Mouse (Mus musculus) hindbrain, embryonic 16.5 days (tissue): Measurements from ENCODE around the gene Fut7. TPM values are rescaled to one million over a fixed set of nuclear protein-coding genes. Genes with fewer than 3 reads are reported as not detected.

Experiments used
- microRNA-seq: library from miRNA; unstranded; fragments of <30 nt; microRNA quantifications from one replicate; pipeline ENCODE4, GENCODE M21; 2017
- polyA plus RNA-seq: library from polyadenylated mRNA; unstranded; fragments of >200 nt; fragmentation: Nextera tagmentation; extraction: Ambion mirVana; gene quantifications from 2 replicates; pipeline ENCODE4 v1.2.1, GENCODE M21; 2015

Gene Fut7
- polyA plus RNA-seq, 1 experiment from 2014 or later: 0.23 TPM

Small RNA genes within 50 kb of the gene (microRNA-seq; reads per million reads assigned to microRNA genes)
- gene Mir3087: 0.62 reads per million

Other genes with a start within 250 kb of the Fut7 start
- 13.6 and 16.3 TPM in 2 replicates for gene Nrarp, start 242.5 kb upstream of the Fut7 start, polyA plus RNA-seq
- 2.1 and 2.3 TPM in 2 replicates for gene Tor4a, start 226.4 kb upstream of the Fut7 start, polyA plus RNA-seq
- gene Nelfb, start 211.8 kb upstream of the Fut7 start, polyA plus RNA-seq: 105 and 112 TPM in 2 replicates
- gene Stpg3, start 208.6 kb upstream of the Fut7 start, polyA plus RNA-seq: not detected in 2 replicates
- gene Fam166a, start 204.5 kb upstream of the Fut7 start, polyA plus RNA-seq: 0.39 and 1.0 TPM in 2 replicates
- gene Tubb4b, start 198.6 kb upstream of the Fut7 start, polyA plus RNA-seq: 486 and 553 TPM in 2 replicates
- not detected in 2 replicates for gene Slc34a3, start 188.9 kb upstream of the Fut7 start, polyA plus RNA-seq
- gene Rnf224, start 186.5 kb upstream of the Fut7 start, polyA plus RNA-seq: not detected in 2 replicates
- 166 and 207 TPM in 2 replicates for gene Rnf208, start 181.0 kb upstream of the Fut7 start, polyA plus RNA-seq
- gene Cysrt1, start 180.8 kb upstream of the Fut7 start, polyA plus RNA-seq: 0.24 TPM in 1 of 2 replicates, not detected in the other
- 4.2 and 5.1 TPM in 2 replicates for gene AL732309.1, start 176.4 kb upstream of the Fut7 start, polyA plus RNA-seq
- 15.8 and 16.6 TPM in 2 replicates for gene Tmem203, start 167.8 kb upstream of the Fut7 start, polyA plus RNA-seq
- gene Tprn, start 160.6 kb upstream of the Fut7 start, polyA plus RNA-seq: 20.3 TPM in 2 replicates
- 181 and 183 TPM in 2 replicates for gene Ssna1, start 150.8 kb upstream of the Fut7 start, polyA plus RNA-seq
- 137 and 147 TPM in 2 replicates for gene Anapc2, start 150.8 kb upstream of the Fut7 start, polyA plus RNA-seq
- not detected in 2 replicates for gene Tmem210, start 135.1 kb upstream of the Fut7 start, polyA plus RNA-seq
- 0.12 and 0.13 TPM in 2 replicates for gene Lrrc26, start 133.4 kb upstream of the Fut7 start, polyA plus RNA-seq
- gene Grin1, start 104.1 kb upstream of the Fut7 start, polyA plus RNA-seq: 56.9 and 65.8 TPM in 2 replicates
- gene Man1b1, start 90.9 kb upstream of the Fut7 start, polyA plus RNA-seq: 41.6 and 48.3 TPM in 2 replicates
- gene Dpp7, start 66.9 kb upstream of the Fut7 start, polyA plus RNA-seq: 26.4 and 27.8 TPM in 2 replicates
- gene Uap1l1, start 57.6 kb upstream of the Fut7 start, polyA plus RNA-seq: 8.8 and 10.9 TPM in 2 replicates
- gene Sapcd2, start 50.9 kb upstream of the Fut7 start, polyA plus RNA-seq: 15.7 and 17.2 TPM in 2 replicates
- 6.7 and 7.4 TPM in 2 replicates for gene Entpd2, start 27.4 kb upstream of the Fut7 start, polyA plus RNA-seq
- gene Npdc1, start 23.9 kb upstream of the Fut7 start, polyA plus RNA-seq: 481 and 505 TPM in 2 replicates
- gene Abca2, start 5.4 kb downstream of the Fut7 start, polyA plus RNA-seq: 13.5 and 15.5 TPM in 2 replicates
- 3.4 and 4.1 TPM in 2 replicates for gene Clic3, start 33.6 kb downstream of the Fut7 start, polyA plus RNA-seq
- gene Paxx, start 37.8 kb downstream of the Fut7 start, polyA plus RNA-seq: 117 and 134 TPM in 2 replicates
- gene Ptgds, start 46.8 kb downstream of the Fut7 start, polyA plus RNA-seq: 904 and 1,173 TPM in 2 replicates
- not detected in 2 replicates for gene Lcn12, start 70.6 kb downstream of the Fut7 start, polyA plus RNA-seq
- gene Fbxw5, start 77.5 kb downstream of the Fut7 start, polyA plus RNA-seq: 136 and 153 TPM in 2 replicates
- 6.1 and 6.6 TPM in 2 replicates for gene C8g, start 78.5 kb downstream of the Fut7 start, polyA plus RNA-seq
- gene Traf2, start 123.7 kb downstream of the Fut7 start, polyA plus RNA-seq: 16.8 and 17.8 TPM in 2 replicates
- gene Edf1, start 134.6 kb downstream of the Fut7 start, polyA plus RNA-seq: 384 and 413 TPM in 2 replicates
- 1.8 and 3.7 TPM in 2 replicates for gene Mamdc4, start 151.6 kb downstream of the Fut7 start, polyA plus RNA-seq
- 164 and 178 TPM in 2 replicates for gene Phpt1, start 152.0 kb downstream of the Fut7 start, polyA plus RNA-seq
- 12.0 and 15.1 TPM in 2 replicates for gene Ajm1, start 158.5 kb downstream of the Fut7 start, polyA plus RNA-seq
- gene Rabl6, start 185.3 kb downstream of the Fut7 start, polyA plus RNA-seq: 65.3 and 71.8 TPM in 2 replicates
- 0.13 and 0.34 TPM in 2 replicates for gene Ccdc183, start 194.4 kb downstream of the Fut7 start, polyA plus RNA-seq
- 54.6 and 66.8 TPM in 2 replicates for gene Tmem141, start 198.7 kb downstream of the Fut7 start, polyA plus RNA-seq
- gene Fcna, start 204.8 kb downstream of the Fut7 start, polyA plus RNA-seq: 4.6 and 4.8 TPM in 2 replicates
- gene Lcn8, start 229.9 kb downstream of the Fut7 start, polyA plus RNA-seq: not detected in 2 replicates
- gene Lcn5, start 234.7 kb downstream of the Fut7 start, polyA plus RNA-seq: not detected in 2 replicates